Mouse (Mus musculus) E14TG2a.4 (cell line): ENCODE measurements at regions not wholly inside any gene's neighbourhood (a gene's known extent, or its start where the extent isn't known, plus 50 kb on each side); places are given as distances from the start of the nearest gene placed in this dataset.

Source experiments
- CTCF ChIP-seq: conservative IDR thresholded peaks from 2 replicates; pipeline ENCODE4 v1.5.1; 2014; ENCODE audit warnings: low read length
- POU5F1 ChIP-seq: IDR thresholded peaks from 2 replicates; pipeline ENCODE4 v1.6.1; 2014; ENCODE audit warnings: low read length, borderline replicate concordance

DNA sequence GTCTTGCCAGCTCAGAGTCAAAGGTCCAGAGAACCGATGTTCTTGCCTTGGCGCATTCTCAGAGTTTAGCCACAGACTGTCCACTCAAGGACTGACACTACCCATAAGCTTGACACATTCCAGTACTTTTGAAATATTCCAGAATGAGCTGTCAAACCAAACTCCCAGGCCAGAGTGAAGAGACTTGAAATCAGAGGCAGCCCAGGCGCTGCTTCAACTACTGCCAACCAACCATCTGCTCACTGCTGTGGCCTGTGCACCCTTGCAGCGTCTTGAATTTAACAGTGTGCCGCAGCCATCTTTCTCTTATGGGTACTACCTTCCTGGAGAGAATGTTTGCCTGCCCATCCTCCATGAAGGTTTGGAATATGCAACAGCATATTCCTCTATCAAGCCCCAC is 642.7 kb upstream of the Intu start:
- no peak for TF ChIP-seq CTCF
- no peak for TF ChIP-seq POU5F1
